Mouse (Mus musculus) hindbrain, embryonic 16.5 days (tissue): Measurements from ENCODE around the gene Per1. TPM values are rescaled to one million over a fixed set of nuclear protein-coding genes. Genes with fewer than 3 reads are reported as not detected.

ENCODE experiments used
- ATAC-seq: fragments of 200-750 bp; cut with Nextera tagmentation; 2 replicates; pipeline ENCODE4 v1.8.0; 2017; ENCODE audit warnings: moderate TSS enrichment, moderate library complexity
- H3K27ac ChIP-seq: fragments of 300-500 bp; sonication (generic); 2 replicates; pipeline ENCODE4 v1.5.1; 2014; ENCODE audit warnings: low read depth, mild to moderate bottlenecking, control low read depth, low read length, moderate library complexity
- H3K27me3 ChIP-seq: fragments of 300-500 bp; sonication (generic); replicated peaks from 2 replicates; pipeline ENCODE4 v1.6.1; 2014; ENCODE audit warnings: low read length; ENCODE audit not compliant: control insufficient read depth, insufficient read depth
- H3K36me3 ChIP-seq: fragments of 300-500 bp; sonication (generic); 2 replicates; pipeline ENCODE4 v1.6.1; 2014; ENCODE audit warnings: mild to moderate bottlenecking, low read length, moderate library complexity, mixed read lengths; ENCODE audit not compliant: control insufficient read depth, insufficient read depth
- H3K4me1 ChIP-seq: fragments of 300-500 bp; sonication (generic); 2 replicates; pipeline ENCODE4 v1.6.1; 2014; ENCODE audit warnings: low read depth, low read length; ENCODE audit not compliant: control insufficient read depth, insufficient read depth
- H3K4me2 ChIP-seq: fragments of 300-500 bp; sonication (generic); 2 replicates; pipeline ENCODE4 v1.6.1; 2014; ENCODE audit warnings: mild to moderate bottlenecking, low read length, control low read depth, moderate library complexity
- H3K4me3 ChIP-seq: fragments of 300-500 bp; sonication (generic); 2 replicates; pipeline ENCODE4 v1.5.1; 2014; ENCODE audit warnings: mild to moderate bottlenecking, low read length, control low read depth, moderate library complexity
- H3K9ac ChIP-seq: fragments of 300-500 bp; sonication (generic); 2 replicates; pipeline ENCODE4 v1.6.1; 2014; ENCODE audit warnings: low read depth, mild to moderate bottlenecking, control low read depth, low read length, moderate library complexity
- H3K9me3 ChIP-seq: fragments of 300-500 bp; sonication (generic); 2 replicates; pipeline ENCODE4 v1.6.1; 2014; ENCODE audit warnings: mild to moderate bottlenecking, low read length, moderate library complexity; ENCODE audit not compliant: control insufficient read depth
- WGBS: fragments of 180-500 bp; shearing (Covaris S2); extraction: QIAGEN DNeasy Blood & Tissue Kit; methylation state at CpG from one replicate; pipeline ENCODE4 v1.1.7; 2014; 5-methylcytosine and 5-hydroxymethylcytosine counted together
- polyA plus RNA-seq: library from polyadenylated mRNA; unstranded; fragments of >200 nt; fragmentation: Nextera tagmentation; extraction: Ambion mirVana; gene quantifications from 2 replicates; pipeline ENCODE4 v1.2.1, GENCODE M21; 2015

The Per1 gene
- polyA plus RNA-seq, 1 experiment from 2014 or later = 11.1 TPM

DNA sequence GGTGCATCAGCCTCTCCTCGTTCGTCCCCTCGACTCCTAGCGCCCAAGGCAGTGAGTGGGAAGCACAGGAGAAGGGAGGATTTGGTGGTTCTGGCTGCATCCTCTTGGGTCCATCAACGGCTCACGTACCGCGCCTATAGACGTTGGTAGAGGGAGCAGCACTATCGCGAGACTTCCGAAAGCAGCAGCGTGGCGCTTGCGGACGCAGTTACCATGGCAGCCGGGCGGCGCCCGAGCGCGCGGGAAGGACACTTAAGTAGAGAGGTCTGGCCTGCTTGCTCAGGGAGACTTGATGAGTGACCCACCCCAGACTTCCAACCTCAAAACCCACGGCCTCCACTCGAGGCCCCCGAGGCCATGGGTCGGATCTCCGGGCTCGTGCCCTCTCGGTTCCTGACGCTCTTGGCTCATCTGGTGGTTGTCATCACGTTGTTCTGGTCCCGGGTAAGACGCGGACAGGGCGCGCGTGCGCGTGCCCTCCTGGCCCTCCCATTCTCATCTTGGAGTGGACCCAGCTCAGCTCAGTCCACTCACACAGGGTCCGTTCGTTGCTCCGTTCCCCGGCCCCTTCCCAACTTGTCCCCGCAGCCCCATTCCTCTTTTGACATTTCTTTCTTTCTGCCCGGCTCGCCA is 24.3 kb upstream of the Per1 start, which contains the start of gene Tmem107:
Tmem107 (plus strand) TSS at position 217 of the 633 bp plus-strand sequence.
- whole genome bisulfite sequencing = under 1% methylated on average over 47 of the region's 47 CpGs
- peak within 1 kb of the TSS; percentile 88 for H3K9ac ChIP-seq
- H3K4me1 ChIP-seq = peaks cover 33% of the 10 kb centered on the region
- no peaks in the 10 kb centered on the region for H3K27me3 ChIP-seq
- H3K36me3 ChIP-seq = no peaks in the 10 kb centered on the region
- H3K27ac ChIP-seq = peak within 1 kb of the TSS; percentile 93
- no peaks in the 10 kb centered on the region for H3K9me3 ChIP-seq
- peak; percentile 90 for ATAC-seq
- peak within 1 kb of the TSS; percentile 76 for H3K4me2 ChIP-seq
- H3K4me3 ChIP-seq = peak within 1 kb of the TSS; percentile 56

DNA sequence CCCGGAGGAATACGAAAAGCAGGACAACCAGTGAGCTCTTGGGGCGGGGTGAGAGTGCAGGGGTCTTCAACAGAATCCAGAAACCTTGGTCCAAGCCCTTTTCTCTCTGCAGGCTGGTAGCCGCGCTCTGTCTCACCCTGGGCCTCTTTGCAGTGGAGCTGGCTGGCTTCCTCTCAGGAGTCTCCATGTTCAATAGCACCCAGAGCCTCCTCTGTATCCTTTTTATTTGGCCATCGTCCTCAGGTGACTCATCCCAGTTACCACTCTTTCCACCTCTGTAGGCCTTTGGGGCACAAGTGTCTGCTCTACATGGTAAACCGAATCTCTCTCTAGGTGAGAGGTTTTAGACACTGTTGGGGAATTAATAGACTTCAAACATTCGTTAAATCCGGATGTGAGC is 23.8 kb upstream of the Per1 start:
- H3K9me3 ChIP-seq = no peaks in the 10 kb centered on the region
- WGBS = 21% methylated on average over 9 of the region's 9 CpGs
- no peak for ATAC-seq
- peak overlapping the region; percentile 88 for H3K9ac ChIP-seq
- no peaks in the 10 kb centered on the region for H3K27me3 ChIP-seq
- H3K4me2 ChIP-seq = peak overlapping the region; percentile 76
- H3K36me3 ChIP-seq = no peaks in the 10 kb centered on the region
- peak overlapping the region; percentile 56 for H3K4me3 ChIP-seq
- H3K27ac ChIP-seq = peak overlapping the region; percentile 93
- peaks cover 29% of the 10 kb centered on the region for H3K4me1 ChIP-seq

DNA sequence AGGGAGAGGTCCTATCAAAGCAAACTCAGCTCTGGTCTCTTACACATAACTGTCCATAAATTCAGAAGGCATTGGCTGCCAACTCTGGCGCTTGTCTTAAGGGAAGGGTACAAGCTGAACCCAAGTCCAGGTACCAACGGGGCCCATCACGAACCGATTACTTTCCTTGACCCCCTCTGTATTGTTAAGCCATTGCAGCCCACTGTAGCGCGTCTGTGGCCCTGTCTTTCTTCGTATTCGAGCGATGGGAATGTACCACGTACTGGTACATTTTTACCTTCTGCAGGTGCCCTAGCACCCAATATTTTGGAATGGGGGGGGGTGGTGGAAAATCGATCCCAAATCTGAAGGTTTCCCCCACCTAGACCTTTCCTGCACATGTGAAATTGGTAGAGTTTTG is 22.8 kb upstream of the Per1 start:
- Histone ChIP-seq H3K27me3 (no peaks in the 10 kb centered on the region), H3K9ac (peak overlapping the region; percentile 62), H3K27ac (peak overlapping the region; percentile 93), H3K4me3 (peak overlapping the region; percentile 38), H3K4me1 (peaks cover 21% of the 10 kb centered on the region), H3K4me2 (peak overlapping the region; percentile 69), H3K36me3 (no peaks in the 10 kb centered on the region), H3K9me3 (no peaks in the 10 kb centered on the region)
- 84% methylated on average over 11 of the region's 11 CpGs for WGBS
- ATAC-seq = no peak

DNA sequence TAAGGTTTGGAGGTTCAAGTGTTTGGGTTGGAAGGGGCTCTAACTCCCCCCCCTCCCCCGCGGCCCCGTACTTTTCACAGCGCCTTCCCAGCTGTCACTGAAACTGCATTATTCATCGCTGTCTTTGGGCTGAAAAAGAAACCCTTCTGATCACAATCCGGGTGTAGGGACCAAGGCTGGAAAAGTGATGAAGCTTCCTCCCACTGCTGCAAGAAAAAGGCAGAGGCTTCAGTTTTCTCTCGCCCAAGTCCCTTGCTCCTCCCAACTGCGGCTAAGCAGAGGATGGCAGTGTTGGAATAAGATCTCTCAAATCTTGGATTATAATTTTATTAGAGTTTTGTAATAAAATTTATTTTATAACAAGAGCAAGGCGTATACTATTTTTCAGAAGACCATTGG is 22.4 kb upstream of the Per1 start:
- H3K4me2 ChIP-seq = peak overlapping the region; percentile 69

DNA sequence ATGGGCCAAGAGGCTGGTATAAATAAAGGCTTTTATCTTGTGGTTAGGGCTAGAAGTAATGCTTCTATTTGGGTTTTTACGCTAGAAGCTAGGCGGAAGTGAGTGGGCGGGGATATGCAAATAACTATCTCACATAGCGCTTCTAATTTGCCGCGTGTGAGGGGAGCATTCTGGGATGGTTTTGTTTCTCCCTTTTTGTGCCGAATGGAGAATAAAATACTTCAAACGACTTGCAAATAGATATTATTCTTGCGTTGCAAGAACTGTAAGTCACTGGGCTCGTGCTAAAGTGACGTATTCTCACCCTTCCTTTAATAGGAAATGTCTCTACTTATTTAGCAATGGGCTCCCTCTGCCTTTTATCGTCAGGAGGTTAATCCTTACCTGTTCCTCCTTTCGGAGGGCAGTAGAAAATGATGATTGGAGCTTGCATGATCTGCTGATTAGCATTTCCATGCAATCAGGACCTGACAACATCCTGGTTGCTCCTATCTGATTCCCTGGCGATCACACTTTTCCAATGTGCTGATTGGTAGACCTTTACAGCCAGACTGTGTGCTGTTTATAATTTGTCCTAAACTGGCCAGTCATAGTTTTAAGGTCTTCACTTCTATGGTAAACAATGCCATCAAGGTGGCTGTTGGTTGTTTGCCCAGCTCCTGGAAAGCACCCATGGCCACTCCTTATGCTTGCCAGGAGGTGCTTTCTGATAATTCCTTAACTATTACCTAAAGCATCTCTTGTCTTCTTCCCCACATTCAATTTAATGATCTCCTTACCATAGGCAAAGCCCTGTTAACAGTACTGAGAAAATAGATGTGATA is 21.7 kb upstream of the Per1 start:
- under 1% methylated on average over 14 of the region's 14 CpGs for WGBS
- H3K9me3 ChIP-seq = no peaks in the 10 kb centered on the region
- H3K27me3 ChIP-seq = no peaks in the 10 kb centered on the region
- peaks cover 21% of the 10 kb centered on the region for H3K4me1 ChIP-seq
- H3K4me2 ChIP-seq = peak overlapping the region; percentile 69
- peak overlapping the region; percentile 93 for H3K27ac ChIP-seq
- no peaks in the 10 kb centered on the region for H3K36me3 ChIP-seq
- ATAC-seq = peak; percentile 76
- H3K4me3 ChIP-seq = peak overlapping the region; percentile 38
- peak overlapping the region; percentile 62 for H3K9ac ChIP-seq

More for the DNA sequence above, 22.4 kb upstream of the Per1 start:
- H3K9ac ChIP-seq = peak overlapping the region; percentile 62
- H3K4me3 ChIP-seq = peak overlapping the region; percentile 38
- H3K4me1 ChIP-seq = peaks cover 21% of the 10 kb centered on the region
- peak overlapping the region; percentile 93 for H3K27ac ChIP-seq
- ATAC-seq = no peak
- H3K36me3 ChIP-seq = no peaks in the 10 kb centered on the region
- no peaks in the 10 kb centered on the region for H3K9me3 ChIP-seq
- 9% methylated on average over 9 of the region's 9 CpGs for WGBS
- H3K27me3 ChIP-seq = no peaks in the 10 kb centered on the region

DNA sequence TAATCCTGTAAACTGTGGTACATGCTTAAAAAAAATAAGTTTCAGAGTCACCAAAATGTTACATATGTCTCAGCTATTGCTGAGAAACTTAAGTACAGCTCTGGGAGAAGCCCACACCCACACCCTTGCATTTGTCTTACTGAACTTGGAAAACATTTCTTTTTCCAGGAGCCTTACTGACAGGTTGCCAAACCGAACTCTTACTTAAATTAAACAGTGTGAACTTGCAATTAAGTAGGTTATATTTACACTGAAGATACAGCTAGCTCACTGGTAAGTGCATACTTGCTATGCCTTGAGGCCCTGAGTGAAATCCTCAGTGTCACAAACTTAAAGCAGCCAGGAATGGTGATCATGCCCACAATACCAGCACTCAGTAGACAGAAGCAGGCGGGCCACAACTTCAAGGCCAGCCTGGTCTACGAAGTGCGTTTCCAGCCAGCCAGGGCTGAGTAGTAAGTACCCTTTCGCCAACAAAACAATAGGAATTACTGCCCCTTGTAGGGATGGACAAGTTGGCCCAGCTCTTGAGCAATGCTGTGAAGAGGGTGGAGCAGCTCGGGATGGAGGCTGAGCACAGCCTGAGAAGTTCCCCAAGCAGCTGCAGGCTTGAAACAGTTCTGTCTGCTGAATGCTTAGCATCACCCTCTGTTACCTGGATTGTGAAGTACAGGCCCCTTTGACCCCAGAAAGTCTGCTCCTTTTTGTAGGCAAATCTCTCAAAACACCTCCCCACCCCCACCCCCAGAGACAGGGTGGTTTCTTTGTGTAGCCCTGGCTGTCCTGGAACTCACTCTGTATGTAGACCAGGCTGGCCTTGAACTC is 20.9 kb upstream of the Per1 start:
- H3K4me2 ChIP-seq = no peak overlapping the region
- no peaks in the 10 kb centered on the region for H3K27me3 ChIP-seq
- no peak overlapping the region for H3K4me3 ChIP-seq
- H3K9me3 ChIP-seq = no peaks in the 10 kb centered on the region
- peak overlapping the region; percentile 45 for H3K27ac ChIP-seq
- peaks cover 21% of the 10 kb centered on the region for H3K4me1 ChIP-seq
- H3K9ac ChIP-seq = 0 out of 2 replicates have a peak overlapping the region, but pooled peaks have one; percentile 3
- no peak for ATAC-seq
- 49% methylated on average over 6 of the region's 6 CpGs for WGBS
- no peaks in the 10 kb centered on the region for H3K36me3 ChIP-seq

DNA sequence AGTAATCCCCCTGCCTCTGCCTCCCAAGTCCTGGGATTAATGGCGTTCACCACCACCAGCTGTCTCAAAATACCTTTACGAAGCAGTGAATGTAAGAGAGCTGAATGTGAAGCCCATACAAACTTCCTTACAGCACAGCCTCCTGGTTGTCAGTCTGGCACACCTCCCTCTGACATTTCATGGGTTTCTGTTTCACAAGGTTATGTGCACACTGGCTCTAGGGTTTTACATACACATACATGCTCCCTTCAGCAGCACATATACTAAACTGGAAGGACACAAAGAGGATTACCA is 20.3 kb upstream of the Per1 start:
- WGBS = 59% methylated on average over 2 of the region's 2 CpGs

DNA sequence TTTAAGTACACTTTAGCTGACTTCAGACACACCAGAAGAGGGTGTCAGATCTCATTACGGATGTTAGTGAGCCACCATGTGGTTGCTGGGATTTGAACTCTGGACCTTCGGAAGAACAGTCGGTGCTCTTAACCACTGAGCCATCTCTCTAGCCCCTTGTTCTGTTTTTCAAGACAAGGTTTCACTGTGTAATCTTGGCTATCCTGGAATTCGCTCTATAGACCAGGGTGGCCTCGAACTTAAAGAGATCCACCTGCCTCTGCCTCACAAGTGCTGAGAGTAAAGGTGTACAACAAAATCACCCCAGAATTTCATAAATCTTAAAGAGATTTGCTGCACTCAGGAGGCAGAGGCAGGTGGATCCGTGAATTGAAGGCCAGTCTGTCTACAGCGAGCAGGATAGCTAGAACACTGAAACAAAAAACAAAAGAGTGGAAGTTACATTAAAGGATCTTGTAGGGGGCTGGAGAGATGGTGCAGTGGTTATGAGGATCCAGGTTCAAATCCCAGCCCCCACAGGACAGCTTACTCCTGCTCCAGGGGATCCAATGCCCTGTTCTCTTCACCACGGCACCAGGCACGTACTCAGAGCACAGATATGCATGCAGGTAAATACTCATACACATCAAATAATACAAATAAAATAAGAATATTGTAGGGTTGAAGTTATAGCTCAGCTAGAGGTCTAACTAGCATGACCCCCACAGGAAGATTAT is 19.1 kb upstream of the Per1 start:
- Histone ChIP-seq H3K36me3 (no peaks in the 10 kb centered on the region), H3K4me1 (peaks cover 16% of the 10 kb centered on the region), H3K27ac (no peak overlapping the region), H3K4me2 (no peak overlapping the region), H3K27me3 (no peaks in the 10 kb centered on the region), H3K4me3 (no peak overlapping the region), H3K9ac (no peak overlapping the region), H3K9me3 (no peaks in the 10 kb centered on the region)
- WGBS = 52% methylated on average over 8 of the region's 9 CpGs
- no peak for ATAC-seq

More for the DNA sequence above, 20.3 kb upstream of the Per1 start:
- peaks cover 20% of the 10 kb centered on the region for H3K4me1 ChIP-seq
- no peaks in the 10 kb centered on the region for H3K27me3 ChIP-seq
- ATAC-seq = no peak
- H3K9ac ChIP-seq = no peak overlapping the region
- no peaks in the 10 kb centered on the region for H3K9me3 ChIP-seq
- no peak overlapping the region for H3K4me3 ChIP-seq
- no peak overlapping the region for H3K27ac ChIP-seq
- no peak overlapping the region for H3K4me2 ChIP-seq
- no peaks in the 10 kb centered on the region for H3K36me3 ChIP-seq
